ENCODE assay signal across 23 mouse cellular contexts in genomic region chr10:71679240-71679639, GRCm38 (mm10).
DNase-seq lines count a peak whose midpoint lies in the region; ATAC-seq and TF ChIP-seq lines count a peak whose summit lies in the region.
"Had no signal": no experiment of that assay in that cellular context is flagged by ENCODE, and none has a peak within 500 bp of the region (broad histone marks: within the 10 kb centered on the region; RNA-seq: fewer than 3 reads in every experiment).

No protein-coding gene starts in this region.

- no peaks in the 10 kb centered on the region for H3K4me1 ChIP-seq in hindbrain, postnatal 0 days (ENCODE audit: insufficient read depth, low read length)
- H3K4me1 ChIP-seq in hindbrain, embryonic 14.5 days (replicated peaks; ENCODE audit: control insufficient read depth, insufficient read depth, low read length): no peaks in the 10 kb centered on the region
- H3K4me1 ChIP-seq in midbrain, embryonic 12.5 days: no peaks in the 10 kb centered on the region
- H3K4me1 ChIP-seq in midbrain, embryonic 16.5 days (ENCODE audit: control insufficient read depth, insufficient read depth, low read length): no peaks in the 10 kb centered on the region; the same call in 1 of the 2 replicates
- H3K4me1 ChIP-seq in midbrain, embryonic 14.5 days (ENCODE audit: control insufficient read depth, insufficient read depth, low read length): no peaks in the 10 kb centered on the region
- H3K4me1 ChIP-seq: embryonic facial prominence, embryonic 10.5 days; embryonic facial prominence, embryonic 13.5 days; forebrain, embryonic 12.5 days; forebrain, embryonic 15.5 days; heart, embryonic 10.5 days; hindbrain, embryonic 15.5 days had no signal

- H3K27me3 ChIP-seq in hindbrain, postnatal 0 days (ENCODE audit: insufficient read depth, low read length): no peaks in the 10 kb centered on the region
- no peaks in the 10 kb centered on the region for H3K27me3 ChIP-seq in hindbrain, embryonic 14.5 days (ENCODE audit: control insufficient read depth, insufficient read depth, low read length)
- no peaks in the 10 kb centered on the region for H3K27me3 ChIP-seq in midbrain, embryonic 12.5 days
- H3K27me3 ChIP-seq in midbrain, embryonic 16.5 days (ENCODE audit: control insufficient read depth, insufficient read depth, low read depth, low read length): no peaks in the 10 kb centered on the region
- no peaks in the 10 kb centered on the region for H3K27me3 ChIP-seq in midbrain, embryonic 14.5 days (ENCODE audit: control insufficient read depth, insufficient read depth, low read length)
- H3K27me3 ChIP-seq: embryonic facial prominence, embryonic 13.5 days; forebrain, embryonic 12.5 days; forebrain, embryonic 15.5 days; hindbrain, embryonic 15.5 days had no signal

- no peak for DNase-seq in hindbrain, postnatal 0 days (ENCODE audit: low spot score)
- no peak for DNase-seq in hindbrain, embryonic 14.5 days (ENCODE audit: low spot score)
- peak; percentile 22 for DNase-seq in midbrain, embryonic 14.5 days
- no peak for DNase-seq in retina, embryonic 14.5 days (ENCODE audit: low spot score)
- DNase-seq: adrenal gland, adult 2 months; adrenal gland, postnatal 14 days; cerebellum, adult 11-12 months; cerebellum, adult 8-10 months; cerebellum, postnatal 10 days; cerebellum, postnatal 36 days; embryo, embryonic 11 days; gastrocnemius, postnatal 25 days; heart, adult 2 months had no signal

- no peaks in the 10 kb centered on the region for H3K36me3 ChIP-seq in hindbrain, postnatal 0 days (ENCODE audit: insufficient read depth, low read length)
- H3K36me3 ChIP-seq in hindbrain, embryonic 14.5 days (replicated peaks; ENCODE audit: control insufficient read depth, insufficient read depth): no peaks in the 10 kb centered on the region
- no peaks in the 10 kb centered on the region for H3K36me3 ChIP-seq in midbrain, embryonic 12.5 days
- H3K36me3 ChIP-seq in midbrain, embryonic 16.5 days (ENCODE audit: control insufficient read depth, insufficient read depth, low read length): no peaks in the 10 kb centered on the region
- no peaks in the 10 kb centered on the region for H3K36me3 ChIP-seq in midbrain, embryonic 14.5 days (ENCODE audit: control insufficient read depth, insufficient read depth, low read length)
- H3K36me3 ChIP-seq: embryonic facial prominence, embryonic 10.5 days; embryonic facial prominence, embryonic 13.5 days; forebrain, embryonic 12.5 days; forebrain, embryonic 15.5 days; heart, embryonic 10.5 days; hindbrain, embryonic 15.5 days had no signal

- 0 out of 2 replicates have a peak, but pooled peaks have one; percentile 35 for ATAC-seq in hindbrain, postnatal 0 days
- ATAC-seq in hindbrain, embryonic 14.5 days (ENCODE audit: low FRiP score): no peak
- peak; percentile 65 for ATAC-seq in midbrain, embryonic 12.5 days (ENCODE audit: low FRiP score, low read depth)
- ATAC-seq in midbrain, embryonic 16.5 days: no peak
- 0 out of 2 replicates have a peak, but pooled peaks have one; percentile 43 for ATAC-seq in midbrain, embryonic 14.5 days (ENCODE audit: low FRiP score, low TSS enrichment)
- ATAC-seq: CD4-positive, CD25-positive, alpha-beta regulatory T cell, adult 4 months; forebrain, embryonic 15.5 days had no signal

- 62% methylated on average over 5 of the region's 5 CpGs for WGBS in hindbrain, postnatal 0 days
- WGBS in hindbrain, embryonic 14.5 days: 62% methylated on average over 5 of the region's 5 CpGs
- 48% methylated on average over 5 of the region's 5 CpGs for WGBS in midbrain, embryonic 12.5 days
- 57% methylated on average over 5 of the region's 5 CpGs for WGBS in midbrain, embryonic 16.5 days
- WGBS in midbrain, embryonic 14.5 days: 42% methylated on average over 5 of the region's 5 CpGs

- H3K27ac ChIP-seq in hindbrain, postnatal 0 days: no peak overlapping the region
- no peak overlapping the region for H3K27ac ChIP-seq in hindbrain, embryonic 14.5 days
- H3K27ac ChIP-seq in midbrain, embryonic 12.5 days (replicated peaks): no peak overlapping the region
- no peak overlapping the region for H3K27ac ChIP-seq in midbrain, embryonic 16.5 days (ENCODE audit: low read length)
- no peak overlapping the region for H3K27ac ChIP-seq in midbrain, embryonic 14.5 days (replicated peaks; ENCODE audit: low read depth, low read length)
- H3K27ac ChIP-seq: embryonic facial prominence, embryonic 10.5 days; embryonic facial prominence, embryonic 13.5 days; forebrain, embryonic 12.5 days; forebrain, embryonic 15.5 days; heart, adult 2 months; heart, embryonic 10.5 days; hindbrain, embryonic 15.5 days had no signal

- no peaks in the 10 kb centered on the region for H3K9me3 ChIP-seq in hindbrain, postnatal 0 days (ENCODE audit: low read length)
- H3K9me3 ChIP-seq in hindbrain, embryonic 14.5 days (ENCODE audit: control insufficient read depth, low read length): no peaks in the 10 kb centered on the region
- no peaks in the 10 kb centered on the region for H3K9me3 ChIP-seq in midbrain, embryonic 12.5 days
- no peaks in the 10 kb centered on the region for H3K9me3 ChIP-seq in midbrain, embryonic 16.5 days (replicated peaks; ENCODE audit: control insufficient read depth, low read length, poor library complexity, severe bottlenecking)
- H3K9me3 ChIP-seq in midbrain, embryonic 14.5 days (ENCODE audit: control insufficient read depth, low read length): no peaks in the 10 kb centered on the region
- H3K9me3 ChIP-seq: embryonic facial prominence, embryonic 10.5 days; embryonic facial prominence, embryonic 13.5 days; forebrain, embryonic 12.5 days; forebrain, embryonic 15.5 days; heart, embryonic 10.5 days; hindbrain, embryonic 15.5 days had no signal

- no peak for TF ChIP-seq CTCF in hindbrain, postnatal 0 days (IDR thresholded peaks at IDR 0.05; ENCODE audit: low read depth)

- no peak overlapping the region for H3K4me2 ChIP-seq in hindbrain, postnatal 0 days (ENCODE audit: low read depth, low read length)
- H3K4me2 ChIP-seq in hindbrain, embryonic 14.5 days (replicated peaks): no peak overlapping the region
- H3K4me2 ChIP-seq in midbrain, embryonic 12.5 days (replicated peaks): no peak overlapping the region
- no peak overlapping the region for H3K4me2 ChIP-seq in midbrain, embryonic 16.5 days (ENCODE audit: low read length)
- H3K4me2 ChIP-seq in midbrain, embryonic 14.5 days (ENCODE audit: low read length): no peak overlapping the region
- H3K4me2 ChIP-seq: embryonic facial prominence, embryonic 13.5 days; forebrain, embryonic 12.5 days; forebrain, embryonic 15.5 days; hindbrain, embryonic 15.5 days had no signal

- no peak overlapping the region for H3K9ac ChIP-seq in hindbrain, postnatal 0 days (replicated peaks; ENCODE audit: low read length)
- no peak overlapping the region for H3K9ac ChIP-seq in hindbrain, embryonic 14.5 days
- no peak overlapping the region for H3K9ac ChIP-seq in midbrain, embryonic 12.5 days (replicated peaks)
- no peak overlapping the region for H3K9ac ChIP-seq in midbrain, embryonic 16.5 days (ENCODE audit: low read depth, low read length)
- no peak overlapping the region for H3K9ac ChIP-seq in midbrain, embryonic 14.5 days (replicated peaks; ENCODE audit: low read length)
- H3K9ac ChIP-seq: embryonic facial prominence, embryonic 13.5 days; forebrain, embryonic 12.5 days; forebrain, embryonic 15.5 days; hindbrain, embryonic 15.5 days had no signal

- no peak overlapping the region for H3K4me3 ChIP-seq in hindbrain, postnatal 0 days (ENCODE audit: low read length)
- no peak overlapping the region for H3K4me3 ChIP-seq in hindbrain, embryonic 14.5 days (replicated peaks; ENCODE audit: low read length)
- H3K4me3 ChIP-seq in midbrain, embryonic 12.5 days: no peak overlapping the region
- H3K4me3 ChIP-seq in midbrain, embryonic 16.5 days (ENCODE audit: low read depth, low read length): no peak overlapping the region
- H3K4me3 ChIP-seq in midbrain, embryonic 14.5 days (replicated peaks; ENCODE audit: low read depth, low read length): no peak overlapping the region
- H3K4me3 ChIP-seq: embryonic facial prominence, embryonic 10.5 days; embryonic facial prominence, embryonic 13.5 days; erythroblast, embryonic 14.5 days; forebrain, embryonic 12.5 days; forebrain, embryonic 15.5 days; heart, adult 2 months; heart, embryonic 10.5 days; hindbrain, embryonic 15.5 days had no signal

Comparison
In these comparisons a context has a peak if more than half of its experiments do, and no peak if none do; other contexts are left out.
1. ATAC-seq: peak in hindbrain, postnatal 0 days (single experiment), midbrain, embryonic 12.5 days (single experiment) and midbrain, embryonic 14.5 days (single experiment); none in hindbrain, embryonic 14.5 days (single experiment) and midbrain, embryonic 16.5 days (single experiment).